Mouse (Mus musculus) lung, adult 2 months (tissue): Measurements from ENCODE around the gene A930018P22Rik.
"Not testable (repeated sequence)": the region's sequence is repeated elsewhere in the genome, so short reads cannot be mapped to it uniquely, and the experiment has no call there.

ENCODE experiments used
- CTCF ChIP-seq: fragments of 200-500 bp; IDR thresholded peaks from 2 replicates; pipeline ENCODE4 v1.5.1; 2011; ENCODE audit warnings: mild to moderate bottlenecking, low read length, control low read depth; ENCODE audit not compliant: insufficient read depth
- POLR2A ChIP-seq: fragments of 200-500 bp; IDR thresholded peaks from 2 replicates; pipeline ENCODE4 v1.6.1; 2011; ENCODE audit warnings: low read depth, mild to moderate bottlenecking, control low read depth, low read length, borderline replicate concordance; ENCODE audit errors: extremely low read depth

DNA sequence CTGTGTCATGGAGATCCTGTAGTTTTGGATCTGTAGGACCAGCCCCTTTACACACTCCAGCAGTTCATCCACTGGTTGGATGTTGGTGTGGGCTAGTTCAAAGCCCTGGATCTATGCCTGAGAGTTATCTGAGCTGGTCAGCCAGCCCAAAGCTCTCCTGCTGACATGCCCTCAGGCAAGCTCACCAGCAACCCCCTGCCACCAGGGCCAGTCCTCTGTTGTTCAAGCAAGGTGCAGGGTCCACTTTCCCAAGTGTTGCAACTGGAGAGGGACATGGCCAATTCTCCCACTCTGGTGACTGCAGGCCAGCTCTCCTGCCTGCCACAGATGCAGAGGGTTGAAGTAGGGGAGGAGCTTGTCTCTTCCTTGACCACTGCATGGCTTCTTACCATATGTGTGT lies 9.0 kb upstream of the A930018P22Rik start:
- not testable (repeated sequence) for TF ChIP-seq CTCF, POLR2A
